Mouse (Mus musculus): Measurements from ENCODE around the gene Rab28. TPM values are rescaled to one million over a fixed set of nuclear protein-coding genes. Genes with fewer than 3 reads are reported as not detected.
"Not testable (repeated sequence)": the region's sequence is repeated elsewhere in the genome, so short reads cannot be mapped to it uniquely, and the experiment has no call there.

The Rab28 gene
- total RNA-seq (2017), result 27.6 and 37.3 TPM in 2 replicates

DNA sequence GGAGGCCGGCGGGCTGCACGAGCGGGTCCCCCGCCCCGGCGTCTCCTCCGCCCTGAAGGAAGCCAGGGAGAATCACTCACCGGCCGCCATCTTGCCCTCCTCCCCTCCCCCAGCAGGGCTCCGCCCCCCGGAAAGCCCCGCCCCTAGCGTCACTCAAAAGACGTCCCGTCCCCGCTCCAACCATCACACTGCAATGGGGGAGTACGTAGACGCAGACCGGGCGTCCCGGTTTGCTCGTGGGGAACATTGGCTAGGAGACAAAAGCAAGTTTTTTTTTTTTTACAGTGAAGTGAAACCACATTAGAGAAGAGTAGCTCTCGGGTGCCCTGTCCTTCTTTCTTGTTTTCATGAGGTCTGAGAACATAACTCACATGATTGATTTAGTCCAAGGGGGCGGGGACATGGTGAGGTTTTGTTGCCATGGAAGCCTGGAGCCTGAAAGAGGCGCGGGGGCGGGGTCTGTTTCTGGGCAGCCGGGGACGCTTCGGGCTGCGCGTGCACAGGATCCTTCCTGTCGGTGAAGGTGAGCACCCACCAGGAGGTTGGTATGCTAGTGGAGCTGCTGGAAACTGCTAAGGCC is at the start of gene Rab28:
TSS of gene Rab28 (minus strand) at position 107 of the 580 bp plus-strand sequence.
- ATAC-seq (ENCODE audit: extremely low read depth, insufficient number of reproducible peaks, low FRiP score, poor library complexity, severe bottlenecking), result peak; percentile 95

DNA sequence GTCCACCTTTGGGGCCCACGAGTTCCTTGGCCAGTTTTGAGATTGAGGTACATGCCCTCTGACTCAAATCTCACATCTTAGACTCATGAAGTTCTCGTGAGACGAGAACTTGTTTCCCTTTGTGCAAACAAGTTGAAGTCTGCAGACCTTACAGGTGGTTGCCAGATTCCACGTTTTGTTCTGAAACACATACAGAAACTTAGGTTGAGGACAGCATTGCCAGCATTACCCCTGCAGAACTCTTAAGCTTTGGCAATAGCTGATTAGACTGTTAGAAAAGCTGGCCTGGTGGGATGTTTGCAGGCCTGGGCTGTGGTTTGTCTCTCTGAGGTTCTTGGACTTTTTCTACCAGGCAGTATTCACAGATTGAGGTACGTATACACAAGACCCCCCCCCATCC is 49.4 kb upstream of the Rab28 start:
- no peak for ATAC-seq (ENCODE audit: extremely low read depth, insufficient number of reproducible peaks, low FRiP score, poor library complexity, severe bottlenecking)

DNA sequence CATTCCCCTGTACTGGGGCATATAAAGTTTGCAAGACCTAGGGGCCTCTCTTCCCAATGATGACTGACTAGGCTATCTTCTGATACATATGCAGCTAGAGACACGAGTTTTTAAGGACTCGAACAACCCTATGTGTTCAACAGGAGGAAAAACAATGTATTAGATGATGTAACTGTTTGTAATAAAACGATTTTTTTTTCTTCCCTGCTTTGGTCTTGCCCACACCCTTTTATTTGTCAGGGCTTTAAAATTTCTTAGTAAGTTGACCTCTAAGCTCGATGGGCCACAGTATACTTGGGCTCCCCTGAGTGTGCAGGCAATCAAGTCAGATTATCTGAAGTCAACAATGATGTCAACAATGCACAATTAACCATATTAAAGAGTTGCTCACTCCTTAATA is 48.4 kb upstream of the Rab28 start:
- ATAC-seq (ENCODE audit: extremely low read depth, insufficient number of reproducible peaks, low FRiP score, poor library complexity, severe bottlenecking), result no peak

- no peak for ATAC-seq (ENCODE audit: extremely low read depth, insufficient number of reproducible peaks, low FRiP score, poor library complexity, severe bottlenecking)
Observed at GRCm38 (mm10) chr5:41755373-41755960, 47.5 kb upstream of the Rab28 start.

GRCm38 (mm10) chr5:41754836-41755235 is 46.9 kb upstream of the Rab28 start:
- ATAC-seq (ENCODE audit: extremely low read depth, insufficient number of reproducible peaks, low FRiP score, poor library complexity, severe bottlenecking), result no peak

DNA sequence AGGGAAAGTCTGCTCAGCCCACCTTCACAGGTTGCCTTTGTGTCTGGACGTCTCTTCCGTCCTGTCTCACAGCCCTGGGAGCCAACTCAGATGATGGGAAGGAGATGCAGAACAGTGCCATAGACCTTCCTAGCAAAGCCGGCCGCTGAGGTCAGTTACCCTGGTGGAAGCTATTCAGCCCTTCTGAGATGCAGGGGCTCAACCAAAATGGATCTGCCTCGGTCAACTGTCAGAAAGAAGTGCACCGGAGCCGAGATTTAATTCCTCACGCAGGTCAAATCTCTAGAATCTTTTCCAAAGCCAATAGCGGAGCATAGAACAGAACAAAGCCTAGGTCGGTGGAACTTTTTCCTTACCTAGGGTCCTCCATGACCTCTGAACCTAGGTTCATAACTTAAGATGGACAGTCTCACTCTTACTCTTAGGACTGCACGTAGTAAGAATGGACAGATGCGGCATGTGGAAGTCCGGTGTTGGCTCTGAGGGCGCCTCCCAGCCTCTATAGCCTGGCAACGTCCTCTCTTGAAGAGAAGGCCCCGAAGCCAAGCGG is 46.3 kb upstream of the Rab28 start:
- no peak for ATAC-seq (ENCODE audit: extremely low read depth, insufficient number of reproducible peaks, low FRiP score, poor library complexity, severe bottlenecking)

GRCm38 (mm10) chr5:41752721-41753120 is 44.8 kb upstream of the Rab28 start:
- ATAC-seq (ENCODE audit: extremely low read depth, insufficient number of reproducible peaks, low FRiP score, poor library complexity, severe bottlenecking), result no peak

DNA sequence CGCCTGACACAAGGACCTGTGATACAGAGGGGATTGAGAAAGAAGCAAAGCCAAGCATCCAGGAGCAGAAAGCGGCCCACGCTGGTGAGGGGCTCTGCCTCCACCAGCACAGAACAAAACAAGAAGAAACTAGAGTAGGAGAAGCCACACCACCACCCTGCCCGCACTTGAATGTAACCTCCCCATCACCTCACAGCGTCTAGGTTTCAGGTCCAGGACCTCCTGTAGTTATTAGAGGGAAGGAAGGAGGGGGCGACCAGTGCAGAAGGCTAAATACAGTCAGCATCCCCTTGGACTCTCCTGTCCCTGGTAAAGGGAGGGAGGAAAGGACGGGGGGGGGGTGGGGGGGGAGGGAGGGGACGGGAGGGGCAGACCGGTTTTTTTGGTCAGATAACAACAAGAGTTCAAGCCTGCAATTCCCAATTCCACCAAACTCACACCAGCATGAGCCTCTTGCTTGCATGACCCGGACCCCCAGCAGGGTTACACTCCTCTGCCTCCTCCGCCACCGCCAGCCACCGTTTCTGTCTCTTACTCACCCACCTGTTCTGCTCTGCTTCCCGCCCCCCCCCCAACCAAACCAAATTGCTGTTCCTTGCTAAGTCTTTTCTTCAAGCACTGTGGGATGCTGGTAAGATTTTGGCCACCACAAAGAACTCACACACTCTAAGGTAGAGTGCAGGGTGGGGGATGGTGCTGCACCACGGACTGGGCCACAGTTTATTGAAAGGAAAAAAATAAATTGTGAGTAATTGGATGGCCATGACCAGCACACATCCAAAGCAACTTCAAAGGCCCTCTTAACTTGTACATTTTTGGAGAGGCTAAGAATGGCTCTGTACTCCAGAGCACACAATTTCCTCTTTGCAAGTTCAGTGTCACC is 37.2 kb upstream of the Rab28 start:
- no peak for ATAC-seq (ENCODE audit: extremely low read depth, insufficient number of reproducible peaks, low FRiP score, poor library complexity, severe bottlenecking)

DNA sequence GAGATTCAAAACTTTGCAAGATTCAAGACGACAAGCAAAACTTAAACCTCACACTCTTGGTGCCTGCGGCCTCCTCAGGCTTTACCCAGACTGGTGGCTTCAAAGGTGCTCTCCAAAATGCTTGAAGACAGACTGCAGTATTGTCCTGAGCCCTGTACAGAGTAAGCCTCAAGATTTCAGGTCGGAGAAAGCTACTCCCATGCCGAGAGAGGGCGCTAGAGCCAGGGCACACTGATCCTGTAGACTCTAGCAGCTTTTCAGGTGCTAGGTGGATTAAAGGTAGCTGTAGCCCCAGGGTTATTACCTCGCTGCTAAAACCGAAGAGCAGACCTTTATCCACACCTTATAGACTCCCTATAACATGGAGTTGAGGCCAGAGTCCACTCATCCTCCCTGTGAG is 36.3 kb upstream of the Rab28 start:
- ATAC-seq (ENCODE audit: extremely low read depth, insufficient number of reproducible peaks, low FRiP score, poor library complexity, severe bottlenecking), result no peak

GRCm38 (mm10) chr5:41738817-41739216 is 30.9 kb upstream of the Rab28 start:
- ATAC-seq (ENCODE audit: extremely low read depth, insufficient number of reproducible peaks, low FRiP score, poor library complexity, severe bottlenecking), result peak; percentile 66; the same call in 1 of the 2 replicates

DNA sequence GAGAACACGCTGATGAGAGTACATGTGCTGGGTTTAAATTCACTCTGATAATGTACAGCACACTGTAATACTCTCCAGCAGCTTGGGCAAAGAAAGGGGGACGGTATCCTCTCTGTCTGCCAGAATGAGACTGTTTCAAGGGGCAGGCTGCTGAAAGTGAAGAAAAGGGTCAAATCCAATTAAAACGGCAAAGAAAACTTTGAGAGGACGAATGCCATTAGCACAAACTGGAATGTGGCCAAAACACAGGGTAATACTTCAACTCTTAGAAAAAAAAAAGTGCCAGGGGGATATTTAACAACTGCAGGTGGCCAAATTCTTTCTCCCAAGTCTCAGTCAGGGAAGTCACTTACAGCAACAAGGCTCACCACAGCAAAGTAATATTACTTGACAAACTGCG is 29.1 kb upstream of the Rab28 start:
- ATAC-seq (ENCODE audit: extremely low read depth, insufficient number of reproducible peaks, low FRiP score, poor library complexity, severe bottlenecking), result no peak

DNA sequence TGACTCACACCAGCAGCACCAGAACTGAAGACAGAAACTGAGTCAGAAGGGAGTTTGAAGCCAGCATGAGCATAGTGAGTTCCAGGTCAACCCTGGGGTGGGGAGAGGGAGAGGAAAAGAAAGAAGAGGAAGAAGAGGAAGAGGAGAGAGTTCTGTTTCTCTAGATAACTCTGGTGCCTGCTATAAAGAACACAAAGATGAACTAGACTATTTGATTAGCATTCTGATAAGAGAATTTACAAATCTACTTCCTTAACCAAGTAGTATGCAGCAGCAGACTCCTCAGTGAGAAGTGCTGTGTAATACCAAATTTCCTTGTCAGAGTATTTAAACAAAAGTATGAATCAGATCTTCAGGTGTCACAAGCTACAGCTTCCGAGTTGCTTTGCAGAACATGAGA is 19.1 kb upstream of the Rab28 start:
- no peak for ATAC-seq (ENCODE audit: extremely low read depth, insufficient number of reproducible peaks, low FRiP score, poor library complexity, severe bottlenecking)

DNA sequence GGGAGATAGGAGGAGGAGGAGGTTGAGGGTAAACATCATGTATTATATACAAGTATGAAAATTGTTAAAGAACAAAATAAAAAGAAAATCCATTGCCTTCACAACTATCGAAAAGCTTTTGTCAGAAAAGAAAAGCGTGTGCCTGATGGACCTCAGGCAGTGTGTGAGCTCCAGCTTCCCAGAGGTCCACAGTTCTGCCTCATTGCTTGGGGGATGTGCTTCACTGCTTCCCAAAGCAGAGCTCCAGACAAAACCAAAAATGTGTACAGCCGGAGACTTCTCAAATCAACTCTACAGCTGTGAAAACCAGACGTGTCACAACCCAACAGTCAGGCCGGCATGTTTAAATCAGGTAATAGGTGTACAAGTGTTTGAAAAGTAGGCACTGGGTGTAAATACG is 17.6 kb upstream of the Rab28 start:
- ATAC-seq (ENCODE audit: extremely low read depth, insufficient number of reproducible peaks, low FRiP score, poor library complexity, severe bottlenecking), result no peak

DNA sequence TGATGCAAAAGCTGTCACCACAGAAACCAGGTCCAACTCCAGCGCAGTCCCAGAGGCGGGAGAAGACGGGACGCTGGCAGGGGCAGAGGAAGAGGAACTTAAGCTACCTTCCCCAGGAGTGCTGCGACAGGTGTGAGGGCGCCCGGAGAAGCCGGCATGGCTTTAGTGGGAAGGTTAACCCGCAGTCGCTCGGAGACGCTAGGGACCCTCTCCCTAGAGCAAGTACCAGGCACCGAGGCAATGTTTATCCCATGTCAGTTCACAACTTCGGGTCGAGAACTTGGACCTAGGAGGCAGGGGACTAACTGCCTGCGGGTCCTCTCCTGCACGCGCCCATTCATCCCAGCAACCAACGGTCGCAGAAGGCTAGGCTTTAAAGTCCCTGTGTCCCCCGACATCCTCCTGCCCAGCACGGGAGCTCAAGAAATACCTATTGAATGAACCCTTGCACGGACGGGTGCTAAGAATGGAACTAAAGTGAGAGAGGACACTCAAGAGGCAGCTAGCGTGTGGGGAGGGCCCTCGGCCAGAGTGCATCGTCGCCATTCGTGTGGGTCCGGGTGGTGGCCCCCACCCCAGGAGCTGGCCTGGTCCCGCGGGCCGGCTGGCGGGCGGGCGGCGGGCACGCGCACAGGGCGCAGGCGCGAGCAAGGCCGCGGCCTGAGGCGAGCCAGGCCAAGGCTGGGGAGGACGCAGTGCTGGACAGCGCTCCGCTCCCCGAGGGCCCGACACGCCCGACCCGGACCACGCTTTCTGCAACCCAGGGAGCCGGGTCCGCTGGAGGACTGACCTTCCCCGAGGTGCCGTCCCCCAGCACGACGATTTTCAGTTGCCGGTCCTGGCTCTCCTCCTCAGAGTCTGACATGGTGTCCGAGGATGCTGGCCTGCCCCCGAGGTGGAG is 592 bp downstream of the Rab28 start:
- peak; percentile 18; the same call in 1 of the 2 replicates for ATAC-seq (ENCODE audit: extremely low read depth, insufficient number of reproducible peaks, low FRiP score, poor library complexity, severe bottlenecking)

- no peak for ATAC-seq (ENCODE audit: extremely low read depth, insufficient number of reproducible peaks, low FRiP score, poor library complexity, severe bottlenecking)
Observed at GRCm38 (mm10) chr5:41706777-41707114, 1.2 kb downstream of the Rab28 start.

- ATAC-seq (ENCODE audit: extremely low read depth, insufficient number of reproducible peaks, low FRiP score, poor library complexity, severe bottlenecking), result not testable (repeated sequence)
Observed at GRCm38 (mm10) chr5:41701085-41701484, 6.9 kb downstream of the Rab28 start.

GRCm38 (mm10) chr5:41697958-41698357 is 10.0 kb downstream of the Rab28 start:
- ATAC-seq (ENCODE audit: extremely low read depth, insufficient number of reproducible peaks, low FRiP score, poor library complexity, severe bottlenecking), result no peak

DNA sequence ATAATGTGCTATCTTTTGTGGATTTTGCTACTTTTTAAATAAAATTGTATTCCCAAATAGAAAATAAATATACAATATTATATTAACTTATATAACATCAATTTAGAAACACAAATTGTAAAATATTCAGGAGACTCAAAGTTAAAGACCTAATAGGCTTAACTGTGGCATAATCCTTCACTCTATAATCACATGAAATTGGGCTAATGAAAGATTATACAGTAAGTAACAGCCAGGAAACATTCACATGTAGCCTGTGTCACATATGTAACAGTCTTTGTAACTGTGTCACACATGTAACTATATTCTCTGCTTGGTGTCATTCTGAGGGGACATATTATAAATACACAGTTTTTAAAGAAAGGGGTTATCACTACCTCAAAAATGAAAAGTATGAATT is 22.9 kb downstream of the Rab28 start:
- no peak for ATAC-seq (ENCODE audit: extremely low read depth, insufficient number of reproducible peaks, low FRiP score, poor library complexity, severe bottlenecking)

- ATAC-seq (ENCODE audit: extremely low read depth, insufficient number of reproducible peaks, low FRiP score, poor library complexity, severe bottlenecking), result no peak
Observed at GRCm38 (mm10) chr5:41683976-41684375, 24.0 kb downstream of the Rab28 start.

All from neutrophil, adult 5-6 weeks (primary cell).